Mouse (Mus musculus) Patski (cell line): Measurements from ENCODE around the gene Arl4a. TPM values are rescaled to one million over a fixed set of nuclear protein-coding genes. Genes with fewer than 3 reads are reported as not detected.

ENCODE experiments used
- ATAC-seq: fragments of 100-300 bp; one replicate; pipeline ENCODE4 v1.8.0; 2021
- CTCF ChIA-PET: fragments of 350-600 bp; sonication (Branson Sonifier 250); formaldehyde crosslinking; loops from one replicate; lab custom pipeline; 2022; ENCODE audit warnings: inconsistent platforms; lab: Charles Lee
- POLR2A ChIA-PET: fragments of 350-600 bp; sonication (Branson Sonifier 250); formaldehyde crosslinking; loops from one replicate; lab custom pipeline; 2022; ENCODE audit warnings: antibody characterized with exemption, inconsistent platforms; lab: Charles Lee
- DNase-seq: peaks from one replicate; pipeline ENCODE4 v3.0.0-alpha.2; 2011; ENCODE audit warnings: low read depth, low spot score
- H3K27me3 ChIP-seq: fragments of 371-371 bp; one replicate; pipeline ENCODE4 v1.5.1; 2021
- CTCF ChIP-seq: fragments of 100-300 bp; IDR thresholded peaks from one replicate; pipeline ENCODE4 v1.5.1; 2021
- in situ Hi-C: fragments of 300-500 bp; cut with MboI; formaldehyde crosslinking; loops from 3 replicates; pipeline ENCODE4 v1.11.1; 2018; ENCODE audit warnings: low pct_unique_long_range_greater_than_20kb, mixed read lengths
- polyA plus RNA-seq: library from polyadenylated mRNA; unstranded; gene quantifications from one replicate; pipeline ENCODE4 v1.2.3, GENCODE M21; 2021

Arl4a gene
- polyA plus RNA-seq, 1 experiment from 2014 or later, result 6.8 TPM

GRCm38 (mm10) chr12:40036666-40037065 is 1.2 kb downstream of the Arl4a start:
- no peak for TF ChIP-seq CTCF
- in situ Hi-C loops, result loop anchor here (10.0 kb wide), 1 partner anchor 142 kb away; no protein-coding TSS in a partner anchor
- CTCF ChIA-PET, result interaction anchor here (0.8 kb wide), 1 partner anchor 265 kb away, joined by 3 read pairs; no protein-coding TSS in a partner anchor
- ATAC-seq (no peak), DNase-seq (no peak)
- H3K27me3 ChIP-seq, result no peaks in the 10 kb centered on the region
- POLR2A ChIA-PET, result no interaction called here

DNA sequence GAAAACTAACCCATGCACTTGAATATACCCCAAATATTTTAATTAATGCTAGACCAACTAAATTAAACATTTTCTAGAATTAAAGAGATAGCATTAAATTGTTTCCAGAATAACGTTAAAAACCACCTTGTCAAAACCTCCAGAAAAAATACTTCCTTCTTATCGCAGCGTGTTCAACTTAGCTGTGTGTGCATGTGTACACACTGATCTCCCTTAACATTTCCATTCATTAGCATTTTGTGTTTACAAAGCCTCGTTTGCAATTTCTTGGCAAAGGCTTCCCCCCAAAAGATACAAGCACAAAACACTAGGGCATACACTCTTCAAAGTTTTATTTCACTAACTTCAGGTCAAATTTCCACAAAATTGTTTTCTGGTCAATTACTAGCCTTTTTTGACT is 2.3 kb downstream of the Arl4a start:
- ATAC-seq, result no peak
- POLR2A ChIA-PET, result interaction anchor here (1.1 kb wide), 1 partner anchor 377 kb away, joined by 3 read pairs; no protein-coding TSS in a partner anchor
- CTCF ChIA-PET, result no interaction called here
- no peak for DNase-seq
- in situ Hi-C loops, result loop anchor here (10.0 kb wide), 1 partner anchor 141 kb away; no protein-coding TSS in a partner anchor
- no peak for TF ChIP-seq CTCF
- no peaks in the 10 kb centered on the region for H3K27me3 ChIP-seq

GRCm38 (mm10) chr12:40029201-40029600 is 8.6 kb downstream of the Arl4a start:
- no peak for DNase-seq
- TF ChIP-seq CTCF, result no peak
- ChIA-PET CTCF (no interaction called here), POLR2A (no interaction called here)
- in situ Hi-C loops, result no loop called here
- ATAC-seq, result no peak
- H3K27me3 ChIP-seq, result no peaks in the 10 kb centered on the region

GRCm38 (mm10) chr12:40027846-40028245 is 10.0 kb downstream of the Arl4a start:
- in situ Hi-C loops, result no loop called here

GRCm38 (mm10) chr12:40027444-40027843 is 10.4 kb downstream of the Arl4a start:
- DNase-seq (no peak), ATAC-seq (no peak)
- POLR2A ChIA-PET, result no interaction called here
- TF ChIP-seq CTCF, result no peak
- no peaks in the 10 kb centered on the region for H3K27me3 ChIP-seq
- in situ Hi-C loops, result no loop called here
- CTCF ChIA-PET, result no interaction called here

More at GRCm38 (mm10) chr12:40027846-40028245, 10.0 kb downstream of the Arl4a start:
- ATAC-seq, result no peak
- DNase-seq, result no peak
- CTCF ChIA-PET, result no interaction called here
- H3K27me3 ChIP-seq, result no peaks in the 10 kb centered on the region
- no peak for TF ChIP-seq CTCF
- POLR2A ChIA-PET, result no interaction called here

- no peak for ATAC-seq
- POLR2A ChIA-PET, result no interaction called here
Observed at GRCm38 (mm10) chr12:40023918-40024317, 13.9 kb downstream of the Arl4a start.

DNA sequence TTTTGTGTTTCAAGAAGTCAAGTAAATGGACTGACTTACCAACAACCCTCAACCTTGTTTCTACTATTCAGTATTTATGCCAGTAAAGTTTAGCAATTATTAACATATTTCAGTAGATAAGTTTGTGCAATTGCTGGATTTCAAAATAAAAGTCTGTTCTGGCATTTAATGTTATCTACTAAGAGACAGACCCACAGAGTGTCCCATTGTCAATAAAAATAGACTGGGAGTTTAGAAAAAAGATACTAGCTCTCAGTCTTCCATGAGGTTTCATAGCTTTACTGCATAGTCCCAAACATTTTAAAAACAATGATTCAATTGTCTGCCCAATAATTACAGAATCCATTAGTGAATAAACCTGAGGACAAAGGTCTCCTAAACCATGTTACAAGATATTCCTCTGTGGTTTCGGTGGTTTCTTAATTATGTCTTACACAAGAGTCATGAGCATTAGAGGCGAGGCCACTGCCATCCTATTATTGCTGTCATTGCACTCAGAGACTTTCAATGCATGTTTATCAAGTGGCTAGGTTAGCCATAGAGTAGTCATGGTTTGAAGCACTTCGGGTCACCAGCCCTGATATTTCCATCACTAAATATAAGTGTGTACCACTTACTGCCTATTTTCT is 14.7 kb downstream of the Arl4a start:
- in situ Hi-C loops, result no loop called here
- ChIA-PET CTCF (no interaction called here), POLR2A (no interaction called here)
- TF ChIP-seq CTCF, result no peak
- H3K27me3 ChIP-seq, result no peaks in the 10 kb centered on the region
- no peak for DNase-seq
- ATAC-seq, result peak; percentile 65

More at GRCm38 (mm10) chr12:40023918-40024317, 13.9 kb downstream of the Arl4a start:
- in situ Hi-C loops, result no loop called here
- TF ChIP-seq CTCF, result no peak
- CTCF ChIA-PET, result no interaction called here
- DNase-seq, result no peak
- no peaks in the 10 kb centered on the region for H3K27me3 ChIP-seq

GRCm38 (mm10) chr12:40022344-40022743 is 15.5 kb downstream of the Arl4a start:
- no peak for DNase-seq
- in situ Hi-C loops, result no loop called here
- TF ChIP-seq CTCF, result no peak
- ChIA-PET POLR2A (no interaction called here), CTCF (no interaction called here)
- no peaks in the 10 kb centered on the region for H3K27me3 ChIP-seq
- no peak for ATAC-seq

GRCm38 (mm10) chr12:40017955-40018505 is 19.8 kb downstream of the Arl4a start:
- no peak for TF ChIP-seq CTCF
- in situ Hi-C loops, result no loop called here
- POLR2A ChIA-PET, result no interaction called here
- no peak for DNase-seq
- CTCF ChIA-PET, result no interaction called here
- H3K27me3 ChIP-seq, result no peaks in the 10 kb centered on the region
- ATAC-seq, result no peak

DNA sequence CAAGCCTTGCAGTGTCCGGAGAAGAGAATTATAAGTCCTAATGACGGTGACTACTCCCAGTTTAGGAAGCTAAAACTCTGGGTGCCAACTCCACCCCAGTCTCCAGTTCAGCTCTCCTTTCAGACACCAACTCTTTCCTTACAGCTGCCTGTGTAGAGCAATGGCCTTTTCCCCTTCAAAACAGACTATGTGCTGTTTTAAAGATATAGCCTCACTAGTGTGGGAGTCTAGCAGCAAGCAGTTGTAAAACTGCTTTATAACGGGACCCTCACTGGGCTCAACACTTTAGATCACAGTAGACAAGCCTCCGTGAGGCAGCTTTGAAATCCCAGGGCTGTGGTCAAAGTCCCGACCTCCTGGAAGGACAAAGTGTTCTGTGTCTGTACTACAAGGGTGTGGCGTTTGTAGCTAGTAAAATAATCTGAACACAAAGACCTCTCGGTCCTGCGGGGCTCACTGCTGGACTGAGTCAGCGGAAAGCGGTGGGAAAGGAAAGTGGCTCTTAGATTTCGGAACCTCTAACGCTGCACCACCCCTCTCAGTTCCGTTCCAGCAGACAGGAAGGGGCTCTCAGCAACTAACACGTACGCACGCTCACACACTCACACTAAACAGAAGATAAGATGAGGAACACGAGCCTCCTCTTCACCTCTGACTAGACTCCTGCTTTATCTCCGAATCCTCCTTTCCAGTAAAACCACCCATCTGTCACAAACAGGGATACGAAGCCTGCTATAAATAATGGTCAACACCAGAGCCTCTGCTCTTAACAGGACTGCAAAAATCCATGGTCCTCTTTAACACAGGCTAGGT is 21.0 kb downstream of the Arl4a start:
- no peak for ATAC-seq
- in situ Hi-C loops, result no loop called here
- ChIA-PET POLR2A (no interaction called here), CTCF (no interaction called here)
- no peak for TF ChIP-seq CTCF
- no peak for DNase-seq
- no peaks in the 10 kb centered on the region for H3K27me3 ChIP-seq

GRCm38 (mm10) chr12:40016068-40016467 is 21.8 kb downstream of the Arl4a start:
- ATAC-seq, result no peak
- POLR2A ChIA-PET, result no interaction called here
- CTCF ChIA-PET, result interaction anchor here (0.6 kb wide), 1 partner anchor 23 kb away, joined by 3 read pairs; no protein-coding TSS in a partner anchor
- H3K27me3 ChIP-seq, result no peaks in the 10 kb centered on the region
- in situ Hi-C loops, result no loop called here
- no peak for DNase-seq
- TF ChIP-seq CTCF, result no peak
